26 mouse cellular contexts compared by ENCODE assay signal in the genomic region with DNA sequence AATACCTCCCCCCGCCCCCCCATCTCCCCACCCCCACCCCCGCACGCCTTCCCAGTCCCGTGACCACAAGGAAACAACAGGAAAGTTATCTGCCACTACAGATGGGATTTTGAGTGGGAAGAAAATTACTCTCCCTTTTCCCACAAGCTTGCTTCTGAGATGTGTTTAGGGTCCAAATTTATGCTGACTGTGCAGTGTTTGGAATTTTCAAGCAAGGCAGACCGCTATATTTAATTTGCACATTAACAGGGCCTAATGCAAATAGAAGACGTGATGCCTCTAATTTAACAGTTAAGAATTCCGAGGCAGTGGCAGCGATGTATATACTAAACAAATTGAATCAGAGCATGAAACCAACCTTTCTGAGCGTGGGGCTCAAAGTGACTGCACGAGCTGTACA. TPM values are rescaled to one million over a fixed set of nuclear protein-coding genes. Genes with fewer than 3 reads are reported as not detected.
"Had no signal": no experiment of that assay in that cellular context is flagged by ENCODE, and none has a peak within 500 bp of the region (broad histone marks: within the 10 kb centered on the region; RNA-seq: fewer than 3 reads in every experiment).

No protein-coding gene starts in this region.

- H3K4me3 ChIP-seq: heart, adult 2 months; hindbrain, embryonic 13.5 days; hindbrain, embryonic 15.5 days; kidney, embryonic 15.5 days; left cerebral cortex, adult 2 months; limb, embryonic 10.5 days; limb, embryonic 12.5 days; liver, embryonic 13.5 days; liver, embryonic 15.5 days had no signal

- H3K4me2 ChIP-seq: hindbrain, embryonic 13.5 days; hindbrain, embryonic 15.5 days; kidney, embryonic 15.5 days; limb, embryonic 12.5 days; liver, embryonic 11.5 days; liver, embryonic 13.5 days; liver, embryonic 15.5 days had no signal

- ATAC-seq: hindbrain, postnatal 0 days; intestine, embryonic 16.5 days had no signal

- H3K9ac ChIP-seq: hindbrain, embryonic 13.5 days; hindbrain, embryonic 15.5 days; kidney, embryonic 15.5 days; limb, embryonic 12.5 days; liver, embryonic 13.5 days; liver, embryonic 15.5 days had no signal

- H3K9me3 ChIP-seq: hindbrain, embryonic 13.5 days; hindbrain, embryonic 15.5 days; kidney, embryonic 15.5 days; limb, embryonic 10.5 days; limb, embryonic 12.5 days; liver, embryonic 15.5 days had no signal

- H3K27ac ChIP-seq: hindbrain, embryonic 13.5 days; hindbrain, embryonic 15.5 days; hindbrain, postnatal 0 days; kidney, embryonic 15.5 days; kidney, postnatal 0 days; left cerebral cortex, adult 2 months; limb, embryonic 10.5 days; limb, embryonic 12.5 days; liver, embryonic 13.5 days; liver, embryonic 15.5 days had no signal

- H3K4me1 ChIP-seq: hindbrain, embryonic 13.5 days; hindbrain, embryonic 15.5 days; kidney, embryonic 15.5 days; limb, embryonic 12.5 days had no signal

- H3K27me3 ChIP-seq: hindbrain, embryonic 13.5 days; hindbrain, embryonic 15.5 days; kidney, embryonic 15.5 days; limb, embryonic 12.5 days; liver, embryonic 13.5 days; liver, embryonic 15.5 days had no signal

- H3K36me3 ChIP-seq: hindbrain, embryonic 13.5 days; hindbrain, embryonic 15.5 days; kidney, embryonic 15.5 days; limb, embryonic 10.5 days; limb, embryonic 12.5 days; liver, embryonic 13.5 days; liver, embryonic 15.5 days had no signal

- DNase-seq: gastrocnemius, postnatal 14 days; gastrocnemius, postnatal 36 days; heart, adult 11 months; heart, adult 2 months; heart, postnatal 10 days; heart, postnatal 36 days; kidney, adult 11 months; kidney, adult 2 months; kidney, adult 9 months; kidney, postnatal 14 days; kidney, postnatal 36 days; layer of hippocampus, adult 9-11 months; liver; liver, embryonic 13.5 days had no signal

RNA-seq across cellular contexts. Expression of a gene that starts 26.0 kb away (rescaled TPM):
- total RNA-seq: hematopoietic stem cell, adult 5-6 weeks had no signal
- polyA plus RNA-seq: limb, embryonic 12.5 days; liver, embryonic 11.5 days; liver, embryonic 13.5 days; liver, embryonic 15.5 days had no signal
